Mouse (Mus musculus) B cell, adult 2 months (primary cell): Measurements from ENCODE around the gene 4933417A18Rik.
"Not testable (repeated sequence)": the region's sequence is repeated elsewhere in the genome, so short reads cannot be mapped to it uniquely, and the experiment has no call there.

Experiments
- DNase-seq, 2 experiments: peaks; one replicate each; pipeline ENCODE4 v3.0.0; 2022

4933417A18Rik gene

DNA sequence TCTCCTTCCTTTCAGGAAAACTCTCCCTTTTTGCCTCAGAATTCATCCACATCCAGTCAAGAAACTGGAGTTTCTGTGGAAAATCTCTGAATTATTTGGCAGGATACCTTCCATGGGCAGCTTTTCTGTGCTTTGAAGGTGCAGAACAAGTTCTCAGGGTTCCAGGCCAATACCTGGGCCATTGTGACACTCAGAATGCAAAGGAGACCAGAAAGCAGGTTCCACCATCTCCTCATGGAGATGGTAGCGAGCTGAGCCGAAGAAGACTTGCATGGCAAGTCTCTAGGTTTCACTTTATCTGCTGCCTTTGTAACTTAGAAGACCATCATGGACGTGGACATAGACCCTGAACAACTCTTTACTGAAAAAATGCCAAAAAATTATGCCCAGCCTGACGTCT is at the start of gene 4933417A18Rik, which contains the start of gene Fam217a:
TSS of gene 4933417A18Rik (plus strand) at position 200 of the 400 bp plus-strand sequence.
TSS of gene Fam217a (minus strand) at position 101 of the 400 bp plus-strand sequence.
- DNase-seq: no peak

DNA sequence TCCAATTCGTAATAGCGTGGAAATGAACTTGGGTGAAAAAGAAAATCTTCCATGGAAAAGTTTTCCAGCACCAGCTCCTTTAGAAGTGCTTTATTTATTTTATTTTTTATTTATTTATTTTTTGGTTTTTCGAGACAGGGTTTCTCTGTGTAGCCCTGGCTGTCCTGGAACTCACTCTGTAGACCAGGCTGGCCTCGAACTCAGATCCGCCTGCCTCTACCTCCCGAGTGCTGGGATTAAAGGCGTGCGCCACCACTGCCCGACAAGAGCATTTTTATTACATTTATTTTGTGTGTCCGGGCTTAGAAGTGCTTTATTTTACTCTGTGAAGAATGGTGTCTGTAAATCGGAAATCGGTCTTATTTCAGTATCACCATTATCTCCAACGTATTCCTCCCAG is 49.5 kb upstream of the 4933417A18Rik start:
- DNase-seq: peak; percentile 23 to 35

DNA sequence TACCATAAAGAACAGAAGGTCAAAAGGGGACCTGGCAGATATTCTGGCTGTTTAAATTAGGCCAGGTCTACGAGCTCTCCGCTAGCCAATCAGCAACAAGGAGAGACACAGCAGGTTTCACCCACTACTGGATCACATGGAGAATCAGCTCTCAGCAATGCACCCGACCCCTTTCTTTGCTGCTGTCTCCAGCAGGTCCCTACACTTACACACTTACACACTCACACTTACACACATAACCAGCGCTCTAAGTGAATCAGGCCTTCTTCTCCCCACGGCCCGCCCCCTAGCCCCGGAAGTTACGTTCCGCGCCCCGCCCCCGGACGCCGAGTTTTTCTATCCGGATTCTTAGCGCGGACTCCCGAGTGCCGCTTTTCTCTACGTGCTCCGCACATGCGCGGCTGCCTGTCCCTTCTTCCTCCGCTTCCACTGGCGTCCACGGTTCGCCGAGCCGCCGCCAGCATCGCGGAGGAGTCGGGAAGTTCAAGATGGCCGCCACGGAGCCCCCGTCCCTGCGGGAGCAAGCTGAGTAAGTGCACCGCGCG is 49.0 kb upstream of the 4933417A18Rik start, which contains the start of gene Prpf4b:
TSS of gene Prpf4b (plus strand) at position 137 of the 545 bp plus-strand sequence.
- DNase-seq: peak; percentile 92

DNA sequence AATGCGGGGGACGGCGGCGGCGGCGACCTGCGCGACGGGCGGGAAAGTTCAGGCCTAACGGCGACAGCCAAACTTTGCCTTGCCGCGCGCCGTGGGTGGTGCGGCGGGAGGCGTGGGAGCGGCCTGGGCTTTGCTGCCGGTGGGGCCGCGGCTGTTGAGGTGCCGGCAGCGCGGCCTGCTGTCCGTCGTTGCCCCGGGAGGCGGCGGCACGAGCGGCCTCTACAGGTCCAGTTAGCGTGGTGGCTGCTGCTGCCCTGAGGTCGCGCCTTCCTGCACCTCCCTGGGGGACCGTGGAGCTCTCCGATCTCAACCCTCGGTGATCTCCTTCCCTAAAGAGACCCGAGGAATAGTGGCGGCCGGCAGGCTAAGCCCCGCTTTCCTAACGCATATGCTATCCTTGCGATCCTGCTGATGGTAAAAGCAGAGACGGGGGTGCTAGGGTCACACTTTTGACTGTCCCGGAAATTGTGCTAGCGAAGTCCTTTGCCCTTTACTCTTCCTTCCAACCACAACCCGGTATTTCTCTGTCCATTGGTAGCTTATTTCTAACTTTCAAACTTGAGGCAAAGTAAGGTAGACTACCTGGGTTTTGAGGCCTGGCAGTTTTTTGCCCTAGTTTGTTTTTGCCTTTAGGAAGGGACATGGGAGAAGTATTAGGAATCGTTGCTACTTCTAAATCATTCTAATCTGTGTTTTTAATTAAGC is 48.3 kb upstream of the 4933417A18Rik start:
- DNase-seq: no peak

DNA sequence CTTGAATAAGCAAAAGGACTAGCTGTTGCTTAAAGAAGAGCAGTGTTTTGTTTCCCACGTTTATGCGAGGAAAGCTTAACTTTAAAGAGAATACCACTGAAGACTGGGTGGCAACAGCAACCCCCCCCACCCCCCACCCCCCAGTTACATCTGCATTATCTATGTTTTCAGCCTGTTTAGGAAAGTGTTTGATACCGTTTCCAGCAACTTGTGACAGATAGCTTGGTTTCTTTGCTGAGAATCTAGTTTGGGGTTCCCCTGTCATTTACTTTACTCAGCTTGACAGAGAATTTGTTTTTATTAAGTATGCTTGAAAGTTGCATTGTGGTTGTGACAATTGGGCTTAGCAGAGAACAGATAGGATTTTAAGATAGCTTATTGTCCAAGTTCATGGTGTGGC is 47.7 kb upstream of the 4933417A18Rik start:
- DNase-seq: no peak

DNA sequence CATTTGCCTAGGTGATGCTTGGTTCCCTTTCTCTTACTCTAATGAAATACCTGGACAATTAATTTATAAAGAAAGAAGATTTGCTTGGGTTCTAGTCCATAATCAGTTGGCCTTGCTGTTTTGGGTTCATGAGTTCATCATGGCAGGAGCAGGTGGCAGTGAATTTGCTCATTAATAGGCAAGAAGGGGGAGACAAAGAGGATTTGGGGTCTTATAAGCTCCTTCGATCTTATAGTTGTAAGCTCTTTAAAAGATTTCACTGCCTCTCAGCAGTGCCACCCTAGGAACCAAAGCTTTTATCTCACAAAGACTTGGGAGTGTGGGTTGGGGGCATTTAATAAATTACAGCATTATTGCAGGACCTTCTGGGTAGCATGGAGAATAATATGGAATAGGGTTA is 31.3 kb upstream of the 4933417A18Rik start:
- DNase-seq: no peak

DNA sequence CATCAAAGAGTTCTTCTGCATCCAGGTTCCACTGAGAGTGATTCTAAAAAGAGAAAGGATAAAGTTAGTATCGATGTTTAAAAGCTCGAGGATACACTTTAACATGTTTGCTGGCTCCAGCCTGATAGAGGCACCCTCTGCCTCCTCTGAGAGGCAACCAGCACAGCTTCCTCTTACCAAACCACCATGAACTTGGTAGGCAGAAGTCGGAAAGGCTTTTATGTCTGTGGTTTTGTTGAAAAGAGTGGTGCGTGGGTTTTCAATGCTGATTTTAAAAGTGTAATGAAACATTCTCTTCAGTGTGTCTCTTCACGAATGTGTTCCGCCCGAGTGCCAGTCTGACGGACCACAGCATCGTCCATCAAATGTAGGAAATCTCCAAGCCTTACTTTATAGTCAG is 9.6 kb upstream of the 4933417A18Rik start:
- DNase-seq: peak in 1 of 2 experiments; percentile 9

DNA sequence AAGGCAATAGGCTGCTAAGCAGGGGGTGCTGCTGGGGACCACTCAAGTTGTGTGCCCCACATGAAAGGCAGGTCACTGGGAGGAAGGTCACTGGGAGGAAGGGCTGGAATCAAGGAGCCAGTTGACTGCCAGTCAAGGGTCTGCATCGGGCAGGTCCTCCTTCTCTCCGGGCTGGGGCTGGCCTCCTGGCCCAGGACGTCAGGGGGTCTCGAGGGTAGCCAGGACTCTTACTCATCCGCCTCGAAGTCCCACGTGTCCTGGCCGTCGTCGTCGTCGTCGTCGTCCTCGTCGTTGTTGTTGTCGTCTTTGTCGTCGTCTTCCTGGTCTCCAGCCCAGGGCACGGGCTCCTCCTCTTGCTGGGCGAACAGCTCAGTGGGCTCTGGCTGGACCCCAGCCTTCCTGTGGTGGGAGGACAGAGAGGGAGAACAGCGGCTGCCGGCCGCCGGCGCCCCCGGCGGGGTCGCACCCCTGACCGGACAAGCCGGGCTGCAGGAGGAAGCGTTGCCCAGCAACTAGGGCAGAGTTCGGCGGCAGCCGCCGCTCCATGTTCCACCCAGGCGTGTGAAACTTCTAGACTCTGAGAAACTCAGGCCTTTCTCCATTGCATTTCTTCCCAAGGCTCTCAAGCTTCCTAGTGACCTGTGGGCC is 7.6 kb upstream of the 4933417A18Rik start:
- DNase-seq: peak; percentile 8 to 17

DNA sequence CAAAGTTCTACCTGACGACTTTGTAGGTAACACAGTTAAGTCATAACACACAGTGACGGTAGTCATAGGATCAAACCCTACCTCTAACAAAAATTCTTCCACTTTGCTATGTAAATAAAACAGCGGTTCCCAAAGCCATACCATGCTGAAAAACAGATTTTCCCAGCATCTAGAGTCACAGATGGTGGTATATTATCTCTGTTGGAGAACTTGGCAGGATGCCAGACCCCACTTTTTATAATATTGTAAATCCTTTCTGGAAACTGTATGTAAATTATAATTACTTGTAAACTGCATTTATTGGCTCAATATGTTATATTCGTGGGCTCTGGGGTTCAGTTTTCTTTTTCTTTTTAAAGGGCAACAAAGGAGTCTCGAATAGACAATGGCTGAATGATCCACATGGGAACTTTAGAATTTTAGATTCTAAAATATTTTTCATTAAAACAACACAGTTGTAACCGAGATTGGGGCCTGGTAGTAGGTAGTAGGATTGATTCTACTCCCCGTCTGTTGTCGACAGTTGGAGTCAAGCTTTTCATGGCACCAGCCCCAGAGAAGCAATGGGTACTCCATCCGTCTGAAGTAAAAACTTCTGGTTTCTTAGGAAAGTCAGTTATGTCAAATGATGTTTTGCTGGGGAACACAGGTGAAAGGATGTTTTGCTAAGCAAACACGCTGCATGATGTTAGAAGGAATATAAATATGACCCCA is 10.9 kb downstream of the 4933417A18Rik start:
- no peak for DNase-seq

DNA sequence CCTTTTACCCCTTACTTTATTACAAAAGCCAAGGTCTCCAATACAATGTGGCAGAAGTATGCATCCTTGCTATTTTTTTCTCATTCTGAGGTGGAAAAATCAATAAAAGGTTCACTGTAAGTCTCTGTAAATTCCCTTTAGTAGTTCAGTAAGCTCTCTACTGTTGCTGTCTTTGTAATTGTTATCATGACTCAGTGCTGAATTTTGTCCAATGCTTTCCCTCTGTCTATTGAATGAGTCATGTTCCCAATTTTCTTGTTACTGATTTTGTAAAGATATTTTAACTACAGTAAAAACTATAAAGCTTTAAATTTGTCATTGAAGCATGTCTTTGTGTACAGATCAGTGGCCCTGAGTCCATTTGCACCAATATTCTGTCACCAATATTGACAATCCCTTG is 18.2 kb downstream of the 4933417A18Rik start:
- DNase-seq: no peak

DNA sequence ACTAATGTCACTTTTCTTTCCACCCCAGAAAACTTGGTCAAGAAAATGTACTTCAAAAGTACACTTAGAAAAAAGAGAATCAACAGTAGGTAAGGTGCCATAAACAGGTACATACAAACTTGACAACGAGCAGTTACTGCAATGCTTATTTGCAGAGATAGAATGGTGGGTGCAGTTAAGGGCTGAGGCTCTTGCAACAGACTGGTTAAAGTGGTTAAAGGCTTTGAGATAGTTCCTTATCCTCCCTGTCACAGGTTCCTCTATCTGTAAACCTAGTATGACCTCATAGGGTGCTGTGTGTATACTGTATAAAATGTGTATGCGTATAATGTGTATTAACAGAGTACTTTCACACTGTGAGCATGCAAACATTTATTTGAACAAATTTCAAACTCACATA is 27.2 kb downstream of the 4933417A18Rik start:
- not testable (repeated sequence) for DNase-seq

DNA sequence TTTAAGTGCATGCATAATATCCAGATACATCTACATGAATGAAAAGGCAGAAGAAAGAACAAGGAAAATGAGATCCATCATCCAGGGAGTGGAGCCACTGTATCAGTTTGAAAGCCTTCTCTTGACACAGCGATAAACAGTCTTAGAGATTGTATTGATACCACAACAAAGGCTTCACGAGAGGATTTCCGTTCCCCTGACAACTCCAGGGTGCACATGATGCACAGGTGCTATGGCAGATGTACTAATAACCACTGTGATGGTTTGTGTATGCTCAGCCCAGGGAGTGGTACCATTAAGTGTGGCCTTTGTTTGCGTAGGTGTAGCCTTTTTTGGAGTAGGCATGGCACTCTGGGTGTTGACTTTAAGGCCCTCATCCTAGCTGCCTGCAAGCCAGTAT is 32.7 kb downstream of the 4933417A18Rik start:
- no peak for DNase-seq

DNA sequence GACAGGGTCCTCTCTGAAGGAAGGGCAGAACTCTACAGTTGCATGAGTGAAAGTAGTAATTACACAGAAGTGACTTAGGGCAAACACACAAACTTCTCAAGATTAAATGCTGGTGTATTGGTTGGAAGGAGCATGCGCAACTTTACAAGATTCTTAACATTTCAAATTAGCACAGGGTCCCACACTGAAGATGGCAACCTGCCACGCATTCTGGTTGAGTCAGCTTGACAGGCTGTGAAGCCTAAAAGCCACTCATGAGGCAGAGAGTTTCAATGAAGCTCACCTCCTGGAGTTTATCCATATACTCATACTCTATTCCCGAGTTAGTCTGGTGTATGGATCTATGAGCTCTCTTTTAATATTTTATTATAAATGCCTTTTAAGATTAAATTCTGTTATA is 33.9 kb downstream of the 4933417A18Rik start:
- not testable (repeated sequence) for DNase-seq

DNA sequence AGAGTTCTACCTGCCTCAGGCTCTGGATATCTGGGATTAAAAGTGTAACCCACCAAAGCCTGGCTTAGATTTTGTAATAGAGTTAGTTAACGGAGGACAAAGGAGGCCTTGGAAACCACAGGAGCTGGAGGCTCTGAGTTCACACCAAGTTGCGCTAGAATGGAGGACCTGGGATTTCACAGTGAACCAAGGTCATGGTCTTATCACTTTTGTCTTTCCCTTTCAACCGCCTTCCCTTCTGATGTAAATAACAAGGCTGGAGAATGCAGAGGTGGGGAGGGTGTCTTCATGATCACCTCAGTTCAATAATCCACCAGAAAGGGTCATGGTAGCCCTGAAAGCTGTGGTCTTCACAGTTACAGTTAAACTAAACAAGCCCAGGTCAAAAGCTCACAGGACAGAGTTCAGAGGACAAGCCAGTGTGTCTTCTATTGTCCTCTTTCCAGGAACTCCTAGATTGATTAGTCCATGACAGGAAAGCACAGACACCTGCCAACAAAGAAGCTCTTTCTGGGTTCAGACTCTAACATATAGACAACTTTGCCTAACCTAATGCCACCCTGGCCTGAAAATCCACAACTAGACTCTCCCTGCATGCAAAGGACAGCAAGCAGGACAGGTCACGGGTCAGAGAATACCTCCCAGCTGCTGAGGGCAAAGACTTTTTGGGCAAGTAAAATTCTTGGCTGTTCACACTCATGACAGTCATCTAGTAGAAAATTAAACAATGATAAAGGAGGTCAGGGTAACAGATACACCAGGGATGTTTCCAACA is 37.0 kb downstream of the 4933417A18Rik start:
- no peak for DNase-seq

DNA sequence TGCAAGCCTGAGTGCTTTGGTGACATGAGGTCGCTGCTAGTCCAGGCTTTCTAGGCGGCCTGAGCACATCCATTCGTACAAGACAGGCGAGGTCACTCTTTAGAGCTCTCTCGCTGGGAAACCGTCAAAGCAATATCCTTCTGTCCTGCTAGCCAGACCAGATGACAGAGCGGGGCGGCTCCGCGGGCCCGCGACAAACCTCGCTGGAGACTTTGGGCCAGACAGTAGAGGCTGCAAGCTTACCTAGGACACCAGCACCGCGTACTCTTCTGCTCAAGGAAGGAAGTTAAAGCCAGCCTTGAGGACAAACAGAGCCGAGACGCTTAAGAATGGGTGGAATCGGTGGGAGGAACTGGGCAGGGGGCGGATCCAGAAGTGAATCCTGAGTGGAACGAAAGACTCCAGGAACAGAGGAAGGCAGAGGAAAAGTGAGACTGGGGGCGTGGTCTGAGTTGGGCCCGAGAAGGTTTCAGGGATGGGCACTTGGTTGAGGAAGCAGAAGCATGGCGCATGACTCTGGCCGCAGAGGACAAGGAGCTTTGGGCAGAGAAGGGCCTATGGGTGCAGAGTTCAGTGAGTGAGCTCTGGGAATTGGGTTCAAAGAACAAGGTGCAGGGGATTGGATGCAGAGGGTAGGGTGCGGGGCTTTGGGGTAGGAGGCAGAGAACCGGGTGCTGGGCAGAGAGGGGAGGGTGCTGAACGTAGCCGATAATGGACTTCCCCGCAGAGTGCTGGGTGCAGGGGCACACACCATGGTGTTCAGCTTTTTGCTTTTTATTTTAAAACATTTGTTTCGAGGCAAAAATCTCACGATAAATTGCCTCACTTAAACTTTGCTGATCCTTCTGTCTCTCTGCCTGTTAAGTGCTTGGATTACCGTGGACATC is 39.5 kb downstream of the 4933417A18Rik start, which contains the start of gene Eci3:
TSS of gene Eci3 (minus strand) at position 300 of the 887 bp plus-strand sequence.
- DNase-seq: peak in 1 of 2 experiments; percentile 2

DNA sequence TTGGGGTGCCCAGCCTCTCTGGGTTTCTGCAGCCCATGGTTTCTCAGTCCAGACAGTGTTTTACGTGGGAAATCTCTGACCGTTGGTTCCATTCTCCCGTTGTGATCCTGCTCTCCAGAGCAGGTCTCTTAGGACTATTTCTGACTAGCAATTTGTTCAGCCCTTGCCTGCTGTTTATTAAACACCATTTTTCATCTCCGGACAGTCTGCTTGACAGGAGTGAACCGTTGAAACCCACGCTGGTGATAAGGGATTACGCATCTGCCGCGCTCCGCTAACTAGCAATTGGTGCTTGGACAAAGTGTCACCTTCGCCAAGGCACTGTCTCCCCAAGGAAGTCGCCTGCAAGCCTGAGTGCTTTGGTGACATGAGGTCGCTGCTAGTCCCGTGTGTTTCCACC is 40.2 kb downstream of the 4933417A18Rik start:
- peak in 1 of 2 experiments; percentile 2 for DNase-seq

DNA sequence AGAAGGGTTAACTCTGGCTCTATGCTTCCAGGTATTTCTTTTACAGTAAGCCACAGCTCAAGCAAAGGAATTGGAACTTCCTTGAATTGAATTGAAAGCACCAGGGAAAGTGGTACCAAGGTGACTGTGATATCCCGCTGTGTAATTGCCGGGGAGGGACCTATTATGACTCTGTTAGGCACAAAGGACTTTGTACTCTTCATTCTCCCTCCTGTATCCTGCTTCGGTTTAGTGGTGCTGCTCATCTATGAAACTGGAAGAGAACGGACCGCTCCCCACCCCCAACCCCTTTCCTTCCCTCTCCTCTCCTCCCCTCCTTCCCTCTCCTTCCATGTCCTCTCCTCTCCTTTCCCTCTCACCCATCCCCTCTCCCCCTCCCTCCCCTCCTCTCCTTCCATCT is 40.7 kb downstream of the 4933417A18Rik start:
- no peak for DNase-seq

DNA sequence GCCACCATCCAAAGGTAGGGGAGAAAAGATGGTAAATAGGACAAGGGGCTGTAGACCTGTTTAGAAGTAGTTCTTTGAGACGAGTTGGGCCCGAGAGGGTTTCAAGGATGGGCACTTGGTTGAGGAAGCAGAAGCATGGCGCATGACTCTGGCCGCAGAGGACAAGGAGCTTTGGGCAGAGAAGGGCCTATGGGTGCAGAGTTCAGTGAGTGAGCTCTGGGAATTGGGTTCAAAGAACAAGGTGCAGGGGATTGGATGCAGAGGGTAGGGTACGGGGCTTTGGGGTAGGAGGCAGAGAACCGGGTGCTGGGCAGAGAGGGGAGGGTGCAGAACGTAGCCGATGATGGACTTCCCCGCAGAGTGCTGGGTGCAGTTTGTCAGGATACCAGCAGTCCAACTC is 41.4 kb downstream of the 4933417A18Rik start:
- DNase-seq: not testable (repeated sequence)

DNA sequence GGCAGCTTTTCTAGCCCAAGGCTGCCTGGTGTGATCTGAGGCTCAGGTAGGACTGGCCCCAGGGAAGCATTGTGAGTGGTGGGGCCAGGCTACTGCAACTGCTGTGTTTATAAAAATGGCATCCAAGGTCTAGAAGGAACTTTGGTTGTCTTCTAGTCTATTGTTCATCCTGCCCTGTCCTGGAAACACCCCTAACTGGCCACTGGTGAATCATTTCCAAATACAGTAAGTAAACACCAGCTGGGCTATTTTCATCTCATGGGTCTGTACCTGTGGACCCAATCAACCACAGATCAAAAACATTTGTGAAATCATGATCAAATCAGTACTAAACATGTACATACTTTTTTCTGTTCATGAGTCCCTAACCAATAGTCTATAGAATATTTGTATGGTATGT is 48.2 kb downstream of the 4933417A18Rik start:
- not testable (repeated sequence) for DNase-seq

DNA sequence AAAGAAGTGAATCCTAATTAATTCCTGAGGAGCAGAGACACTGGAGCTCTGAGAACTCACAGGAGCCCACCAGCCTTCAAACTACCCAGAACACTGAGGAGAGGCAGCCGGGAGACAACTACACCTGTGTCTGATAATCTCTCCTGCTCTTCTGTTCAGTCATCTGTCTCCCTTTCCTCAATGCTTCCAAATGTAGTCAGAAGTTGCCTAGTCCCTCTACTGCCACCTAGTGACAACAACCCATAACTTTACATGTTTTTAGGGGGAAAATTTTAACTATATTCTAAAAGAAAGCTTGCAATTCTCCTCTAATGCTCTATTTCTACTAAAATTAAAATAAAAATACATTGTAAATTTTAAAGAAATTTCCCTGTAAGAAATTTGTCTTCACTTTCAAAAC is 48.9 kb downstream of the 4933417A18Rik start:
- DNase-seq: peak; percentile 10 to 31

DNA sequence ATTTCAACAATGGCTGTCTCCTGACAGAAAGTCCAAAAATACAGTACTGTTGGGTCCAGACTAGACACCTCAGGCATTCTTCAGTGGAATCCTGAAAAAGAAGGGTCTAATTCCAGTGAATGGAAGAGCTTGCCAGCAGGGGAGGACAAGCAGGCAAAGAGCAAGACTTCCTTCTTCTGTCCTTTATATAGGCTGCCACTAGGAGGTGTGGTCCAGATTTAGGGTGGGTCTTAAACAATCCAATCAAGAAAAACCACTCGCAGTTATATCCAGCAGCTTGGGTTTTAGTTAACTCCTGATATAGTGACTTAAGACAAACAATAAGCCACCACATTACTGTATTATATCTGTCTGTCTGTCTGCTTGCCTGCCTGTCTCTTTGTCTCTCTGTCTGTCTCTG is 49.6 kb downstream of the 4933417A18Rik start:
- DNase-seq: peak; percentile 16 to 19
